Mouse (Mus musculus) ES-E14 (cell line): ENCODE results near the gene Cul3.

Experiments
- CHD2 ChIP-seq: IDR thresholded peaks from 2 replicates; pipeline ENCODE4 v1.6.1; 2014; ENCODE audit warnings: mild to moderate bottlenecking, low read depth, low read length, inconsistent platforms
- MAFK ChIP-seq: IDR thresholded peaks from 2 replicates; pipeline ENCODE4 v1.6.1; 2014; ENCODE audit warnings: mild to moderate bottlenecking, low read depth, low read length, inconsistent platforms; ENCODE audit not compliant: insufficient read depth
- ZNF384 ChIP-seq: IDR thresholded peaks from 2 replicates; pipeline ENCODE4 v1.6.1; 2012; ENCODE audit warnings: low read depth, low read length, inconsistent platforms

DNA sequence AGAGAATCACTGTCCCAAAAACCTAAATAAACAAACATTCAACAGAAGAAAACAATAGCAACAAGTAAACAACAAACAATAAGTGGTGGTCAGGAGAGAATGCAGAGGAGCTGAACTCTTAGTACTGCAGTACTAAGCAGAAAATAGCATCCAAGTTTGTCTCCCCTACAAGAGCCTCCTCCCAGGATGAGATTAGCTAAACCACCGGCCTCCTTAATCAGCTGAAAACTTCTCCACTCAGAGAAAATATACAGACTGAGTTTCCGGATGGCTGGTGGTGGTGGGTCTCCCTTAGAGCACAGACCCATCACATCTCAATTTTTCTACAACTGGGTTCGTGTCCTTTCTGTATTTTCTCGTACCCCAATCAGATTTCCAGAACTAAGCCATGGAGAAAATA is 47.0 kb downstream of the Cul3 start:
- TF ChIP-seq ZNF384 (no peak), CHD2 (no peak), MAFK (no peak)
